Mouse (Mus musculus) hindbrain, embryonic 14.5 days (tissue): ENCODE data around the gene Tgfb2. TPM values are rescaled to one million over a fixed set of nuclear protein-coding genes. Genes with fewer than 3 reads are reported as not detected.

ENCODE experiments used
- ATAC-seq: fragments of 200-750 bp; cut with Nextera tagmentation; 2 replicates; pipeline ENCODE4 v1.8.0; 2017; ENCODE audit warnings: moderate number of reproducible peaks, mild to moderate bottlenecking, moderate TSS enrichment, moderate library complexity; ENCODE audit not compliant: low FRiP score
- DNase-seq: peaks from one replicate; pipeline ENCODE4 v3.0.0-alpha.2; 2015; ENCODE audit warnings: low spot score
- H3K27ac ChIP-seq: fragments of 300-500 bp; sonication (generic); 2 replicates; pipeline ENCODE4 v1.5.1; 2014; ENCODE audit warnings: mild to moderate bottlenecking, moderate library complexity
- H3K27me3 ChIP-seq: fragments of 300-500 bp; sonication (generic); 2 replicates; pipeline ENCODE4 v1.6.1; 2014; ENCODE audit warnings: mild to moderate bottlenecking, low read length, mixed read lengths; ENCODE audit not compliant: control insufficient read depth, insufficient read depth
- H3K36me3 ChIP-seq: fragments of 300-500 bp; sonication (generic); replicated peaks from 2 replicates; pipeline ENCODE4 v1.6.1; 2014; ENCODE audit not compliant: control insufficient read depth, insufficient read depth
- H3K4me1 ChIP-seq: fragments of 300-500 bp; sonication (generic); replicated peaks from 2 replicates; pipeline ENCODE4 v1.6.1; 2014; ENCODE audit warnings: antibody characterized with exemption, low read length, mixed read lengths; ENCODE audit not compliant: control insufficient read depth, insufficient read depth
- H3K4me2 ChIP-seq: fragments of 300-500 bp; sonication (generic); replicated peaks from 2 replicates; pipeline ENCODE4 v1.6.1; 2014; ENCODE audit warnings: mild to moderate bottlenecking, moderate library complexity
- H3K4me3 ChIP-seq: fragments of 300-500 bp; sonication (generic); replicated peaks from 2 replicates; pipeline ENCODE4 v1.5.1; 2014; ENCODE audit warnings: mild to moderate bottlenecking, low read length
- H3K9ac ChIP-seq: fragments of 300-500 bp; sonication (generic); 2 replicates; pipeline ENCODE4 v1.6.1; 2014
- H3K9me3 ChIP-seq: fragments of 300-500 bp; sonication (generic); 2 replicates; pipeline ENCODE4 v1.6.1; 2016; ENCODE audit warnings: low read length; ENCODE audit not compliant: control insufficient read depth
- WGBS: fragments of 180-500 bp; shearing (Covaris S2); extraction: QIAGEN DNeasy Blood & Tissue Kit; methylation state at CpG from one replicate; pipeline ENCODE4 v1.1.7; 2014; 5-methylcytosine and 5-hydroxymethylcytosine counted together
- polyA plus RNA-seq: library from polyadenylated mRNA; unstranded; fragments of >200 nt; fragmentation: Nextera tagmentation; extraction: Ambion mirVana; gene quantifications from 2 replicates; pipeline ENCODE4 v1.2.1, GENCODE M21; 2014

The Tgfb2 gene
- polyA plus RNA-seq, 1 experiment from 2014 or later, result 23.2 TPM

GRCm38 (mm10) chr1:186703980-186704701, 1.6 kb downstream of the Tgfb2 start:
- Histone ChIP-seq H3K4me1 (peaks cover 15% of the 10 kb centered on the region), H3K9me3 (no peaks in the 10 kb centered on the region), H3K9ac (peak overlapping the region; percentile 81), H3K36me3 (no peaks in the 10 kb centered on the region), H3K4me3 (peak overlapping the region; percentile 68), H3K4me2 (peak overlapping the region; percentile 92), H3K27ac (peak overlapping the region; percentile 49; the same call in 1 of the 2 replicates), H3K27me3 (peaks cover 14% of the 10 kb centered on the region)
- peak; percentile 61 for DNase-seq
- 0 out of 2 replicates have a peak, but pooled peaks have one; percentile 5 for ATAC-seq
- under 1% methylated on average over 36 of the region's 36 CpGs for WGBS

GRCm38 (mm10) chr1:186703256-186703979, 2.4 kb downstream of the Tgfb2 start:
- Histone ChIP-seq H3K9ac (peak overlapping the region; percentile 81), H3K27me3 (peaks cover 14% of the 10 kb centered on the region), H3K4me3 (peak overlapping the region; percentile 68), H3K4me1 (peaks cover 15% of the 10 kb centered on the region), H3K36me3 (no peaks in the 10 kb centered on the region), H3K27ac (peak overlapping the region; percentile 40; the same call in 1 of the 2 replicates), H3K4me2 (peak overlapping the region; percentile 92), H3K9me3 (no peaks in the 10 kb centered on the region)
- no peak for ATAC-seq
- under 1% methylated on average over 15 of the region's 15 CpGs for WGBS
- no peak for DNase-seq

DNA sequence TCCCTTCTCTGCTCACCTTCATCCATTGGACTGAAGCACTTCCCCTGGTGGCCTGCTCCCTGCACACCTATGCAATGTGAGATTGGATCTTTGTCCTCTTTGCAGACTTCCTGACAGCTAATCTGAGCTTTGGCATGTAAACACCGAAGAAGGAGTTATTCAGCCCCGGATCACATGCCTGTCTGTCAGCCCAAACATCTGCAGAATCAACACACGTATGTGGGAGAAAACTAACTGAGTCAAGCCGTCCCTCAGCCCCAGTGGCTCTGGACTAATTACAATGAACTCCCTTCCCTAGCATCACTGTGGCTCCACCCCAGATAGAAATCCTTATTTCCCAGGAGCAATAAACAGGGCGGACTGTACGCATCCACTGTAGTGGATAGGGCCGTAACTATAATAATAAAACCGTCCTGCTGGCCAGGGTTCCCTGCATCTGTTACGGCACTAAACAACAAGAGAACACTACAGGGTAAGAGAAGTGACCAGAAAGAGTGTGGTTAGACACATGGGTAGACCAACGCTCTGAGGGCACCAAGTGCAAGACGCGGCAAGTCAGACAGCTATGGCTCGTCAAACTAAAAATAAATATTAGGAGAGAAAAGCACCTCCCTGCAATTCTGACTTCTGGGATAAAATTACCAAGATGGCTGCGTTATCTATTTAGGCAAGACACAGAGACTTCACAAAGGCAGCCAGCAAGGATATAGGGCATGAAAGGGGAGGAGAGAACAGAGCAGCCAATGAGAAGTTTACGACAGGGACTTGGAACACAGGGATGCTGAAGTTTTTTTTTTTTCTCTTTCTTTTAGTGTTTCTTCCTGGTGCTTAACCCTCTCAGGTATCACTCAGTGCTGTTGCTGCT, 3.2 kb downstream of the Tgfb2 start:
- Histone ChIP-seq H3K27ac (peak overlapping the region; percentile 21), H3K9ac (peak overlapping the region; percentile 81; the same call in 1 of the 2 replicates), H3K4me3 (peak overlapping the region; percentile 68), H3K36me3 (no peaks in the 10 kb centered on the region), H3K4me1 (peaks cover 15% of the 10 kb centered on the region), H3K9me3 (no peaks in the 10 kb centered on the region), H3K4me2 (peak overlapping the region; percentile 92), H3K27me3 (peaks cover 14% of the 10 kb centered on the region)
- DNase-seq, result no peak
- 19% methylated on average over 15 of the region's 15 CpGs for WGBS
- ATAC-seq, result no peak

DNA sequence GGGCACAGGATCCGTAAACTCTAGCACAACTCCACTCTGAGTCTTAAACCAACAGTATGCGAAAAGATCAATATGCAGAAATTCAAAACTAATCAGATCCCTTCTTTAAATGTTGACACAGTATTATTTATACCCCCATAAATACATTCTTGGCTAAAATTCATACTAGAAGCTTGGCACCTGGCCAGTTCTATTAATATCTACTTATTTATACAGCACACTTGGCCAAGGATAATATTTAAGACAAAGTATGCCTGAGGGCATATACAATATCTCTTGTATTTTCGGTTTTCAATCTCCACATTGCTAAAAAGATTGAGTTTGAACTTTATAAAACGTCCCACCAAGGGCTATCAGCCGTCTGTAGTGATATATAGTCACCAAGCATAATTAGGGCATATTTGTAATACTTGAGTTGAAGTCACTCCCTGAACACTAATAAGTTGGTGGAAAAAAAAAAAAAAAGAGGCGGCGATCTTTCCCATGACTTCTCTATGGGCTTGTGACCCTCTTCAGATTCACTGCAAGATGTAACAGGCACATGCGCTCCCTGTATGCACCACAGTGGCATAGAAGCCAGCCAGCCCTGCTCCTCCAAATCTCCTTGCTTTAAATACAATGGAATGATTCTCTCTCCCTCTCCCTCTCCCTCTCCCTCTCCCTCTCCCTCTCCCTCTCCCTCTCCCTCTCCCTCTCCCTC, 4.4 kb downstream of the Tgfb2 start:
- 82% methylated on average over 8 of the region's 8 CpGs for WGBS
- Histone ChIP-seq H3K9ac (no peak overlapping the region), H3K4me3 (no peak overlapping the region), H3K27ac (no peak overlapping the region), H3K9me3 (no peaks in the 10 kb centered on the region), H3K4me1 (peaks cover 15% of the 10 kb centered on the region), H3K27me3 (peaks cover 14% of the 10 kb centered on the region), H3K36me3 (no peaks in the 10 kb centered on the region), H3K4me2 (peak overlapping the region; percentile 17)
- DNase-seq (no peak), ATAC-seq (no peak)

DNA sequence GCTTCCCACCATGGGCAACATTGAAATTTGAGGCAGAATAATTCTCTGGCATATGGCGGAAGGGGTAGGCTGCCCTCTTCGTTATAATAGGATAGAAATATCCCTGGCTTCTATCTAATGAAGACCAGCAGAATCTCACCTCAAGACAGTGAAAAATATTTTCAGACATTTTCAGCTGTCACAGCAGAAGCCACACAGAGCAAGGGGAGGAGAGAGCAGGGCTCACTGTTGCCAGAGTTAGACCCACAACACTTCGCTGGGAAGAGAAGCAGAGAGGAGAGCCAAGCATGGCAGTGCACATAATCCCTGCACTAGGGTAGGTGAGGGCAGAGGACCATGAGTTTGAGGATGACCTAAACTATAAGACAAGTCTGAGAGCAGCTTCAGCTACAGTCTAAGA, 5.3 kb downstream of the Tgfb2 start:
- peaks cover 15% of the 10 kb centered on the region for H3K4me1 ChIP-seq
- H3K27me3 ChIP-seq, result peaks cover 14% of the 10 kb centered on the region
- no peak overlapping the region for H3K27ac ChIP-seq
- ATAC-seq (no peak), DNase-seq (no peak)
- 0 out of 2 replicates have a peak overlapping the region, but pooled peaks have one; percentile 12 for H3K4me2 ChIP-seq
- WGBS, result 81% methylated on average over 3 of the region's 3 CpGs
- H3K9me3 ChIP-seq, result no peaks in the 10 kb centered on the region
- H3K9ac ChIP-seq, result no peak overlapping the region
- H3K36me3 ChIP-seq, result no peaks in the 10 kb centered on the region
- H3K4me3 ChIP-seq, result no peak overlapping the region

DNA sequence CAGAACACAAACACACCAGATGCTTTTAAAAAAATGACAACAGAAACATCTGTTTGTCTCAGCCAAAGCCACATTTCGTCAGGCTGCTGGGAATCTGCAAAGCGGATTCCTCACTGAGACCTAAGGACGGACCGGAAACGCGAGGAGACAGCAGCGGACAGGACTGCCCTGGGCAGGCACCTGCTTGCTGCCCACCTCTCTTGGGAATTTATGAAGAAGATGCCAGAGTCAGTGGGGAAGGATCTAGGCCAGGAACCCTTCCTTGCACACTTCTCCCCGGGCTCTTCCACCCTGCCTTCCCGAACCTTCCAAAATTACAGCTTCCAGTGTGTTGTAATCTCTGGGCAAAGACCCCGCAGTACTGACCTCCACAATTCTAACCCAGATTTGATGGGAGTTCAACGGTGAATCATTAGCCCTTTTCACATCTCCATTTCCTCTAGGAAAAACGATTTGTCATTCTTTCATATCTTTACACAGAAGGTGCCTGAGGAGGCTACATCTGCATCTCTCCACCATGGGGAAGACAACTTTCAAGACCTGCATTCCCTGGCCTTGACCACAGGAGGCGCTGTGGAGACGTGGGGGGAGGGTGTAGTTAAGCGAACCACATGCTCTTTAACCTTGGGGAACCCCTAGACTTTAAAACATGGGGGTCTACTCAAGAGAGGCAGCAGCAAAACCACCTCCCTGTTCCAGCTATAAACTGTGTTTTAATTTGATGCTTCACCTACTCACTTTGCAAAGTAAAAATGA, 7.0 kb downstream of the Tgfb2 start:
- H3K9me3 ChIP-seq, result no peaks in the 10 kb centered on the region
- H3K4me3 ChIP-seq, result no peak overlapping the region
- no peaks in the 10 kb centered on the region for H3K36me3 ChIP-seq
- no peak overlapping the region for H3K4me2 ChIP-seq
- H3K9ac ChIP-seq, result no peak overlapping the region
- H3K4me1 ChIP-seq, result peaks cover 8% of the 10 kb centered on the region; the same call in 1 of the 2 replicates
- DNase-seq (no peak), ATAC-seq (no peak)
- peaks cover 7% of the 10 kb centered on the region; the same call in 1 of the 2 replicates for H3K27me3 ChIP-seq
- no peak overlapping the region for H3K27ac ChIP-seq
- 83% methylated on average over 15 of the region's 15 CpGs for WGBS

- Histone ChIP-seq H3K9ac (no peak overlapping the region), H3K27me3 (no peaks in the 10 kb centered on the region), H3K4me2 (no peak overlapping the region), H3K27ac (no peak overlapping the region), H3K4me1 (no peaks in the 10 kb centered on the region), H3K4me3 (no peak overlapping the region), H3K36me3 (no peaks in the 10 kb centered on the region), H3K9me3 (no peaks in the 10 kb centered on the region)
- 84% methylated on average over 9 of the region's 9 CpGs for WGBS
- DNase-seq (no peak), ATAC-seq (no peak)
These were observed 9.6 kb downstream of the Tgfb2 start for GRCm38 (mm10) chr1:186696231-186696630.

DNA sequence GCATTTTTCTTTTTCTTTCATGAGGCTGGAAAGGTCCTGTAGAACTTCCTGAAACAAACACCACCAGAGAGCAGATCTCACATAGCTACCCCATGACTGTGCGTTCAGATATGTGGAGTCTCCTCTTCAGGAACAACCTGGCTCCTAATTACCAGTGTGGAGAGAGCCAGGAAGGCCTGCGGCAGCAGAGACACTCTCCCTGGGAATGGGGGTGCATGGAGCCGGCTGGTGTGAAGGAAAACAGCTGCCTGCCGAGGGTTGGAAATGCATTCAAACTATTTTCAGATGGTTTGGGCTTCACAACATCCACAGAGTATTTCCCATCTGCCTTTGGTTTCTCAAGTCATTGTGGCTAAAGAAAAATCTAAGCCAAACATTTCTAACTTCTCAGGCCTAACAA, 10.4 kb downstream of the Tgfb2 start:
- Histone ChIP-seq H3K36me3 (no peaks in the 10 kb centered on the region), H3K9ac (no peak overlapping the region), H3K27ac (no peak overlapping the region), H3K4me2 (no peak overlapping the region), H3K4me3 (no peak overlapping the region), H3K9me3 (no peaks in the 10 kb centered on the region), H3K4me1 (no peaks in the 10 kb centered on the region), H3K27me3 (no peaks in the 10 kb centered on the region)
- ATAC-seq (no peak), DNase-seq (no peak)
- 82% methylated on average over 4 of the region's 4 CpGs for WGBS
